Mouse (Mus musculus): ENCODE measurements around the gene Slf1. TPM values are rescaled to one million over a fixed set of nuclear protein-coding genes. Genes with fewer than 3 reads are reported as not detected.

Slf1 gene
- total RNA-seq, 1 experiment, result 14.0 TPM

GRCm38 (mm10) chr13:77047179-77047931 is 87.9 kb downstream of the Slf1 start:
- no peak for DNase-seq (ENCODE audit: low read depth, low spot score)
- in situ Hi-C loops (cut with MboI; ENCODE audit: low sequenced_read_pairs in 2 of 2, unreplicated experiment in 2 of 2), result no loop called here
- no peak overlapping the region for H3K4me3 ChIP-seq (ENCODE audit: insufficient read depth in 1 of 2, low read depth in 1 of 2, low read length in 2 of 2, poor library complexity in 1 of 2, severe bottlenecking in 1 of 2)
- no peaks in the 10 kb centered on the region for H3K4me1 ChIP-seq (ENCODE audit: control insufficient read depth in 2 of 2, insufficient read depth in 2 of 2, low read length in 2 of 2, poor library complexity in 1 of 2)
- no peak overlapping the region for H3K9ac ChIP-seq (ENCODE audit: insufficient read depth, low read depth, low read length, poor library complexity, severe bottlenecking)
- no peaks in the 10 kb centered on the region for H3K9me3 ChIP-seq (ENCODE audit: control insufficient read depth, insufficient read depth, low read depth, low read length)
- TF ChIP-seq ZC3H11A (IDR thresholded peaks at IDR 0.05; ENCODE audit: borderline replicate concordance, low read depth, low read length) (no peak), CHD2 (IDR thresholded peaks at IDR 0.05; ENCODE audit: low read depth, low read length) (no peak), HCFC1 (IDR thresholded peaks at IDR 0.05; ENCODE audit: borderline replicate concordance, insufficient read depth, low read length) (no peak), MAFK (IDR thresholded peaks at IDR 0.05; ENCODE audit: insufficient read depth, low read depth, low read length) (no peak), ZNF384 (IDR thresholded peaks at IDR 0.05; ENCODE audit: low read depth, low read length) (no peak)
- H3K36me3 ChIP-seq (ENCODE audit: control insufficient read depth, insufficient read depth, low read length, poor library complexity, severe bottlenecking), result no peaks in the 10 kb centered on the region; the same call in 1 of the 2 replicates
- H3K27ac ChIP-seq (ENCODE audit: insufficient read depth, low read depth, low read length, poor library complexity, severe bottlenecking), result no peak overlapping the region

- in situ Hi-C loops (cut with MboI; ENCODE audit: low sequenced_read_pairs in 2 of 2, unreplicated experiment in 2 of 2), result no loop called here
- Histone ChIP-seq H3K9ac (ENCODE audit: insufficient read depth, low read depth, low read length, poor library complexity, severe bottlenecking) (no peak overlapping the region), H3K27ac (ENCODE audit: insufficient read depth, low read depth, low read length, poor library complexity, severe bottlenecking) (no peak overlapping the region), H3K4me1 (ENCODE audit: control insufficient read depth in 2 of 2, insufficient read depth in 2 of 2, low read length in 2 of 2, poor library complexity in 1 of 2) (no peaks in the 10 kb centered on the region), H3K4me3 (ENCODE audit: insufficient read depth in 1 of 2, low read depth in 1 of 2, low read length in 2 of 2, poor library complexity in 1 of 2, severe bottlenecking in 1 of 2) (no peak overlapping the region), H3K36me3 (ENCODE audit: control insufficient read depth, insufficient read depth, low read length, poor library complexity, severe bottlenecking) (no peaks in the 10 kb centered on the region; the same call in 1 of the 2 replicates), H3K9me3 (ENCODE audit: control insufficient read depth, insufficient read depth, low read depth, low read length) (no peaks in the 10 kb centered on the region)
- no peak for DNase-seq (ENCODE audit: low read depth, low spot score)
- TF ChIP-seq ZNF384 (IDR thresholded peaks at IDR 0.05; ENCODE audit: low read depth, low read length) (no peak), MAFK (IDR thresholded peaks at IDR 0.05; ENCODE audit: insufficient read depth, low read depth, low read length) (no peak), CHD2 (IDR thresholded peaks at IDR 0.05; ENCODE audit: low read depth, low read length) (no peak), HCFC1 (IDR thresholded peaks at IDR 0.05; ENCODE audit: borderline replicate concordance, insufficient read depth, low read length) (no peak), ZC3H11A (IDR thresholded peaks at IDR 0.05; ENCODE audit: borderline replicate concordance, low read depth, low read length) (no peak)
Measured at GRCm38 (mm10) chr13:77046416-77046815, 88.9 kb downstream of the Slf1 start.

DNA sequence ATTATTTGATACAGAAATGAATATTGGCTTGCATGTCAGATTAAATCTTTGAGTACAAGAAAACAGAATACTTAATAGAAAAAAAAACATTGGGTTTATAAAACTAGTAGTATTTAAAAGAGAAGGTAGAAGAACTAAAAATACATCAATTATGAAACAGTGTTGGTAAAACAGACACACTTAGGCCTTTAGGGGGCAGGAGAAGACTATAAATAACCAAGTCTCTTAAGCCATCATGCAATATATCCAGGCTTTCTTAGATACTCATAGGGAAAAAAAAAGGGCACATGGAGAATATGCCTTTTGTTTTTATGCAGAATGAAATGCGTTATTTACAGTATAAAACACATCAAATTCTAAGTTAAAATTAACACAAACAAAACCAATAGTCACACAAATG is 89.9 kb downstream of the Slf1 start:
- H3K27ac ChIP-seq (ENCODE audit: insufficient read depth, low read depth, low read length, poor library complexity, severe bottlenecking), result no peak overlapping the region
- H3K9ac ChIP-seq (ENCODE audit: insufficient read depth, low read depth, low read length, poor library complexity, severe bottlenecking), result no peak overlapping the region
- no peaks in the 10 kb centered on the region for H3K9me3 ChIP-seq (ENCODE audit: control insufficient read depth, insufficient read depth, low read depth, low read length)
- no peak for DNase-seq (ENCODE audit: low read depth, low spot score)
- H3K4me1 ChIP-seq (ENCODE audit: control insufficient read depth in 2 of 2, insufficient read depth in 2 of 2, low read length in 2 of 2, poor library complexity in 1 of 2), result no peaks in the 10 kb centered on the region
- no peak overlapping the region for H3K4me3 ChIP-seq (ENCODE audit: insufficient read depth in 1 of 2, low read depth in 1 of 2, low read length in 2 of 2, poor library complexity in 1 of 2, severe bottlenecking in 1 of 2)
- H3K36me3 ChIP-seq (ENCODE audit: control insufficient read depth, insufficient read depth, low read length, poor library complexity, severe bottlenecking), result no peaks in the 10 kb centered on the region; the same call in 1 of the 2 replicates
- TF ChIP-seq CHD2 (IDR thresholded peaks at IDR 0.05; ENCODE audit: low read depth, low read length) (no peak), MAFK (IDR thresholded peaks at IDR 0.05; ENCODE audit: insufficient read depth, low read depth, low read length) (no peak), HCFC1 (IDR thresholded peaks at IDR 0.05; ENCODE audit: borderline replicate concordance, insufficient read depth, low read length) (no peak), ZC3H11A (IDR thresholded peaks at IDR 0.05; ENCODE audit: borderline replicate concordance, low read depth, low read length) (no peak), ZNF384 (IDR thresholded peaks at IDR 0.05; ENCODE audit: low read depth, low read length) (no peak)
- in situ Hi-C loops (cut with MboI; ENCODE audit: low sequenced_read_pairs in 2 of 2, unreplicated experiment in 2 of 2), result no loop called here

- in situ Hi-C loops (cut with MboI; ENCODE audit: low sequenced_read_pairs in 2 of 2, unreplicated experiment in 2 of 2), result no loop called here
- Histone ChIP-seq H3K4me1 (ENCODE audit: control insufficient read depth in 2 of 2, insufficient read depth in 2 of 2, low read length in 2 of 2, poor library complexity in 1 of 2) (no peaks in the 10 kb centered on the region), H3K9ac (ENCODE audit: insufficient read depth, low read depth, low read length, poor library complexity, severe bottlenecking) (no peak overlapping the region), H3K36me3 (ENCODE audit: control insufficient read depth, insufficient read depth, low read length, poor library complexity, severe bottlenecking) (no peaks in the 10 kb centered on the region), H3K27ac (ENCODE audit: insufficient read depth, low read depth, low read length, poor library complexity, severe bottlenecking) (no peak overlapping the region), H3K4me3 (ENCODE audit: insufficient read depth in 1 of 2, low read depth in 1 of 2, low read length in 2 of 2, poor library complexity in 1 of 2, severe bottlenecking in 1 of 2) (no peak overlapping the region), H3K9me3 (ENCODE audit: control insufficient read depth, insufficient read depth, low read depth, low read length) (no peaks in the 10 kb centered on the region)
- no peak for TF ChIP-seq CHD2 (IDR thresholded peaks at IDR 0.05; ENCODE audit: low read depth, low read length)
- no peak for TF ChIP-seq MAFK (IDR thresholded peaks at IDR 0.05; ENCODE audit: insufficient read depth, low read depth, low read length)
- no peak for DNase-seq (ENCODE audit: low read depth, low spot score)
Measured at GRCm38 (mm10) chr13:77043375-77043774, 91.9 kb downstream of the Slf1 start.
